ENCODE assay signal across 8 mouse cellular contexts in genomic region chr19:3923586-3923985, GRCm38 (mm10). TPM values are rescaled to one million over a fixed set of nuclear protein-coding genes. Genes with fewer than 3 reads are reported as not detected.
DNase-seq lines count a peak whose midpoint lies in the region; ATAC-seq and TF ChIP-seq lines count a peak whose summit lies in the region.

No protein-coding gene starts in this region.

- no peak for TF ChIP-seq EP300 in stomach, postnatal 0 days (optimal IDR thresholded peaks at IDR 0.05)

- WGBS in liver, embryonic 16.5 days (ENCODE audit: insufficient replicate concordance), result 47% methylated on average over 13 of the region's 13 CpGs
- WGBS in stomach, postnatal 0 days, result 46% methylated on average over 13 of the region's 13 CpGs
- 63% methylated on average over 13 of the region's 13 CpGs for WGBS in forebrain, embryonic 15.5 days

- H3K9me3 ChIP-seq in liver, embryonic 16.5 days (replicated peaks; ENCODE audit: control insufficient read depth, low read length), result no peaks in the 10 kb centered on the region
- no peaks in the 10 kb centered on the region for H3K9me3 ChIP-seq in stomach, postnatal 0 days (ENCODE audit: control insufficient read depth, low read length)
- H3K9me3 ChIP-seq in forebrain, embryonic 15.5 days, result no peaks in the 10 kb centered on the region

- peaks cover 12% of the 10 kb centered on the region for H3K4me1 ChIP-seq in liver, embryonic 16.5 days (ENCODE audit: control insufficient read depth, low read depth, low read length)
- no peaks in the 10 kb centered on the region for H3K4me1 ChIP-seq in stomach, postnatal 0 days (replicated peaks; ENCODE audit: control insufficient read depth, insufficient read depth)
- H3K4me1 ChIP-seq in forebrain, embryonic 15.5 days, result no peaks in the 10 kb centered on the region

- H3K27ac ChIP-seq in liver, embryonic 16.5 days (ENCODE audit: low read length), result peak overlapping the region; percentile 29; the same call in 1 of the 2 replicates
- H3K27ac ChIP-seq in stomach, postnatal 0 days (replicated peaks), result 0 out of 2 replicates have a peak overlapping the region, but pooled peaks have one; percentile 35
- H3K27ac ChIP-seq in forebrain, embryonic 15.5 days (replicated peaks), result no peak overlapping the region

- H3K4me3 ChIP-seq in liver, embryonic 16.5 days (ENCODE audit: low read depth, low read length), result no peak overlapping the region
- no peak overlapping the region for H3K4me3 ChIP-seq in stomach, postnatal 0 days (ENCODE audit: low read depth, low read length)
- no peak overlapping the region for H3K4me3 ChIP-seq in forebrain, embryonic 15.5 days

- DNase-seq in adrenal gland, postnatal 14 days, result peak; percentile 64
- no peak for DNase-seq in adrenal gland, postnatal 36 days
- DNase-seq in ovary, postnatal 36 days (ENCODE audit: low spot score), result peak; percentile 52
- DNase-seq in ovary, postnatal 14 days (ENCODE audit: low spot score), result no peak
- DNase-seq in stomach, postnatal 0 days (ENCODE audit: low spot score), result no peak
- DNase-seq in cerebellum, adult 9-11 months, result no peak

- H3K4me2 ChIP-seq in liver, embryonic 16.5 days (ENCODE audit: low read depth, low read length), result no peak overlapping the region
- H3K4me2 ChIP-seq in stomach, postnatal 0 days (replicated peaks; ENCODE audit: low read depth), result no peak overlapping the region
- no peak overlapping the region for H3K4me2 ChIP-seq in forebrain, embryonic 15.5 days (replicated peaks)

- H3K27me3 ChIP-seq in liver, embryonic 16.5 days (ENCODE audit: control insufficient read depth, insufficient read depth, low read depth, low read length), result no peaks in the 10 kb centered on the region
- no peaks in the 10 kb centered on the region for H3K27me3 ChIP-seq in stomach, postnatal 0 days (ENCODE audit: control insufficient read depth, insufficient read depth, low read length)
- H3K27me3 ChIP-seq in forebrain, embryonic 15.5 days, result no peaks in the 10 kb centered on the region

- H3K9ac ChIP-seq in liver, embryonic 16.5 days (ENCODE audit: low read depth, low read length), result no peak overlapping the region
- no peak overlapping the region for H3K9ac ChIP-seq in stomach, postnatal 0 days (ENCODE audit: low read length)
- no peak overlapping the region for H3K9ac ChIP-seq in forebrain, embryonic 15.5 days (replicated peaks)

- H3K36me3 ChIP-seq in liver, embryonic 16.5 days (ENCODE audit: control insufficient read depth, insufficient read depth), result no peaks in the 10 kb centered on the region
- no peaks in the 10 kb centered on the region for H3K36me3 ChIP-seq in stomach, postnatal 0 days (ENCODE audit: control insufficient read depth, insufficient read depth, low read length)
- no peaks in the 10 kb centered on the region for H3K36me3 ChIP-seq in forebrain, embryonic 15.5 days

- 0 out of 2 replicates have a peak, but pooled peaks have one; percentile 8 for ATAC-seq in liver, embryonic 16.5 days (ENCODE audit: low read depth)
- 0 out of 2 replicates have a peak, but pooled peaks have one; percentile 22 for ATAC-seq in stomach, postnatal 0 days (ENCODE audit: low FRiP score, low TSS enrichment)
- ATAC-seq in forebrain, embryonic 15.5 days (replicated peaks), result no peak

- TF ChIP-seq CTCF in stomach, postnatal 0 days (IDR thresholded peaks at IDR 0.05; ENCODE audit: low read depth), result no peak

RNA-seq across cellular contexts. Expression of gene Aldh3b1, which starts 6.0 kb away (rescaled TPM):
- total RNA-seq in adrenal gland, postnatal 14 days (2021), result 57.8 and 73.4 TPM in 2 replicates
- 100 to 1,000 TPM in 1 of 2 experiments, 10 to 100 TPM in 1; 30.1 to 194 TPM for total RNA-seq in adrenal gland, postnatal 36 days (2021)
- 8.7 and 10.0 TPM in 2 replicates for polyA plus RNA-seq in liver, embryonic 16.5 days (2015; fragmentation: Nextera tagmentation; extraction: Ambion mirVana)
- polyA plus RNA-seq in stomach, postnatal 0 days (2015; fragmentation: Nextera tagmentation; extraction: Ambion mirVana), result 1.8 and 2.2 TPM in 2 replicates
- 1.5 and 1.8 TPM in 2 replicates for polyA plus RNA-seq in forebrain, embryonic 15.5 days (2015; fragmentation: Nextera tagmentation; extraction: Ambion mirVana)

RNA-seq across cellular contexts. Expression of gene Ndufs8, which starts 11.0 kb away (rescaled TPM):
- 440 and 447 TPM in 2 replicates for total RNA-seq in adrenal gland, postnatal 14 days (2021)
- total RNA-seq in adrenal gland, postnatal 36 days (2021), result 100 to 1,000 TPM; 331 to 356 TPM
- 150 and 159 TPM in 2 replicates for polyA plus RNA-seq in liver, embryonic 16.5 days (2015; fragmentation: Nextera tagmentation; extraction: Ambion mirVana)
- polyA plus RNA-seq in stomach, postnatal 0 days (2015; fragmentation: Nextera tagmentation; extraction: Ambion mirVana), result 277 and 284 TPM in 2 replicates
- polyA plus RNA-seq in forebrain, embryonic 15.5 days (2015; fragmentation: Nextera tagmentation; extraction: Ambion mirVana), result 195 and 201 TPM in 2 replicates

RNA-seq across cellular contexts. Expression of gene Unc93b1, which starts 11.4 kb away (rescaled TPM):
- total RNA-seq in adrenal gland, postnatal 14 days (2021), result 35.4 and 48.9 TPM in 2 replicates
- total RNA-seq in adrenal gland, postnatal 36 days (2021), result 10 to 100 TPM; 49.1 to 62.5 TPM
- polyA plus RNA-seq in liver, embryonic 16.5 days (2015; fragmentation: Nextera tagmentation; extraction: Ambion mirVana), result 33.9 and 35.8 TPM in 2 replicates
- 17.4 and 19.7 TPM in 2 replicates for polyA plus RNA-seq in stomach, postnatal 0 days (2015; fragmentation: Nextera tagmentation; extraction: Ambion mirVana)
- 6.6 and 6.9 TPM in 2 replicates for polyA plus RNA-seq in forebrain, embryonic 15.5 days (2015; fragmentation: Nextera tagmentation; extraction: Ambion mirVana)

RNA-seq across cellular contexts. Expression of gene Tcirg1, which starts 16.7 kb away (rescaled TPM):
- 44.3 and 48.8 TPM in 2 replicates for total RNA-seq in adrenal gland, postnatal 14 days (2021)
- 10 to 100 TPM; 57.7 to 65.9 TPM for total RNA-seq in adrenal gland, postnatal 36 days (2021)
- 28.7 and 33.8 TPM in 2 replicates for polyA plus RNA-seq in liver, embryonic 16.5 days (2015; fragmentation: Nextera tagmentation; extraction: Ambion mirVana)
- 17.4 and 21.8 TPM in 2 replicates for polyA plus RNA-seq in stomach, postnatal 0 days (2015; fragmentation: Nextera tagmentation; extraction: Ambion mirVana)
- polyA plus RNA-seq in forebrain, embryonic 15.5 days (2015; fragmentation: Nextera tagmentation; extraction: Ambion mirVana), result 11.9 and 13.3 TPM in 2 replicates

RNA-seq across cellular contexts. Expression of gene Aldh3b3, which starts 34.9 kb away (rescaled TPM):
- 0.41 and 0.44 TPM in 2 replicates for total RNA-seq in adrenal gland, postnatal 14 days (2021)
- total RNA-seq in adrenal gland, postnatal 36 days (2021), result 1 to 10 TPM in 1 of 2 experiments, under 1 TPM in 1; 0.20 to 1.1 TPM
- 0.07 and 0.12 TPM in 2 replicates for polyA plus RNA-seq in liver, embryonic 16.5 days (2015; fragmentation: Nextera tagmentation; extraction: Ambion mirVana)
- 1.1 TPM in 2 replicates for polyA plus RNA-seq in stomach, postnatal 0 days (2015; fragmentation: Nextera tagmentation; extraction: Ambion mirVana)
- not detected in 2 replicates for polyA plus RNA-seq in forebrain, embryonic 15.5 days (2015; fragmentation: Nextera tagmentation; extraction: Ambion mirVana)

Comparison
In these comparisons a context has a peak if more than half of its experiments do, and no peak if none do; other contexts are left out.
1. DNase-seq: peak in adrenal gland, postnatal 14 days (single experiment) and ovary, postnatal 36 days (single experiment); none in adrenal gland, postnatal 36 days (0 of 2), ovary, postnatal 14 days (single experiment), stomach, postnatal 0 days (single experiment) and cerebellum, adult 9-11 months (single experiment).